Mouse (Mus musculus) liver, embryonic 16.5 days (tissue): Measurements from ENCODE around the gene Dcst2. TPM values are rescaled to one million over a fixed set of nuclear protein-coding genes. Genes with fewer than 3 reads are reported as not detected.

Source experiments
- ATAC-seq: fragments of 200-750 bp; cut with Nextera tagmentation; 2 replicates; pipeline ENCODE4 v1.8.0; 2017; ENCODE audit warnings: low read depth, mild to moderate bottlenecking, moderate number of reproducible peaks, moderate library complexity
- H3K27ac ChIP-seq: fragments of 300-500 bp; sonication (generic); 2 replicates; pipeline ENCODE4 v1.5.1; 2014; ENCODE audit warnings: mild to moderate bottlenecking, low read length
- H3K27me3 ChIP-seq: fragments of 300-500 bp; sonication (generic); 2 replicates; pipeline ENCODE4 v1.6.1; 2014; ENCODE audit warnings: low read depth, low read length, mixed read lengths; ENCODE audit not compliant: control insufficient read depth, insufficient read depth
- H3K36me3 ChIP-seq: fragments of 300-500 bp; sonication (generic); 2 replicates; pipeline ENCODE4 v1.6.1; 2014; ENCODE audit warnings: mild to moderate bottlenecking; ENCODE audit not compliant: control insufficient read depth, insufficient read depth
- H3K4me1 ChIP-seq: fragments of 300-500 bp; sonication (generic); 2 replicates; pipeline ENCODE4 v1.6.1; 2014; ENCODE audit warnings: low read depth, low read length, mixed read lengths; ENCODE audit not compliant: control insufficient read depth
- H3K4me2 ChIP-seq: fragments of 300-500 bp; sonication (generic); 2 replicates; pipeline ENCODE4 v1.6.1; 2014; ENCODE audit warnings: low read depth, low read length, mixed read lengths
- H3K4me3 ChIP-seq: fragments of 300-500 bp; sonication (generic); 2 replicates; pipeline ENCODE4 v1.5.1; 2014; ENCODE audit warnings: low read depth, mild to moderate bottlenecking, low read length
- H3K9ac ChIP-seq: fragments of 300-500 bp; sonication (generic); 2 replicates; pipeline ENCODE4 v1.6.1; 2014; ENCODE audit warnings: low read depth, low read length
- H3K9me3 ChIP-seq: fragments of 300-500 bp; sonication (generic); replicated peaks from 2 replicates; pipeline ENCODE4 v1.6.1; 2016; ENCODE audit warnings: low read length; ENCODE audit not compliant: control insufficient read depth
- WGBS: fragments of 180-500 bp; shearing (Covaris S2); extraction: QIAGEN DNeasy Blood & Tissue Kit; methylation state at CpG from one replicate; pipeline ENCODE4 v1.1.7; 2014; ENCODE audit not compliant: insufficient replicate concordance; 5-methylcytosine and 5-hydroxymethylcytosine counted together
- polyA plus RNA-seq: library from polyadenylated mRNA; unstranded; fragments of >200 nt; fragmentation: Nextera tagmentation; extraction: Ambion mirVana; gene quantifications from 2 replicates; pipeline ENCODE4 v1.2.1, GENCODE M21; 2015

Gene Dcst2
- polyA plus RNA-seq, 1 experiment from 2014 or later = 0.05 TPM

GRCm38 (mm10) chr3:89328623-89329022, 33.2 kb upstream of the Dcst2 start:
- Histone ChIP-seq H3K4me1 (no peaks in the 10 kb centered on the region; the same call in 1 of the 2 replicates), H3K36me3 (no peaks in the 10 kb centered on the region), H3K9me3 (no peaks in the 10 kb centered on the region), H3K4me2 (no peak overlapping the region), H3K9ac (no peak overlapping the region), H3K4me3 (no peak overlapping the region), H3K27me3 (peaks cover 47% of the 10 kb centered on the region), H3K27ac (no peak overlapping the region)
- 22% methylated on average over 4 of the region's 4 CpGs for WGBS
- ATAC-seq = no peak

- peaks cover 36% of the 10 kb centered on the region for H3K27me3 ChIP-seq
- H3K4me2 ChIP-seq = no peak overlapping the region
- H3K4me1 ChIP-seq = no peaks in the 10 kb centered on the region; the same call in 1 of the 2 replicates
- no peaks in the 10 kb centered on the region for H3K36me3 ChIP-seq
- no peak overlapping the region for H3K27ac ChIP-seq
- 40% methylated on average over 3 of the region's 3 CpGs for WGBS
- H3K9ac ChIP-seq = no peak overlapping the region
- no peak for ATAC-seq
- no peak overlapping the region for H3K4me3 ChIP-seq
- H3K9me3 ChIP-seq = no peaks in the 10 kb centered on the region
These were observed 31.4 kb upstream of the Dcst2 start for GRCm38 (mm10) chr3:89330346-89330745.

GRCm38 (mm10) chr3:89330948-89331347, 30.8 kb upstream of the Dcst2 start:
- Histone ChIP-seq H3K9ac (no peak overlapping the region), H3K4me2 (no peak overlapping the region), H3K4me1 (no peaks in the 10 kb centered on the region; the same call in 1 of the 2 replicates), H3K27ac (no peak overlapping the region), H3K4me3 (no peak overlapping the region), H3K27me3 (peaks cover 36% of the 10 kb centered on the region), H3K36me3 (no peaks in the 10 kb centered on the region), H3K9me3 (no peaks in the 10 kb centered on the region)
- WGBS = 25% methylated on average over 10 of the region's 10 CpGs
- no peak for ATAC-seq

GRCm38 (mm10) chr3:89331561-89331960, 30.2 kb upstream of the Dcst2 start:
- Histone ChIP-seq H3K4me2 (no peak overlapping the region), H3K27me3 (peaks cover 39% of the 10 kb centered on the region), H3K9me3 (no peaks in the 10 kb centered on the region), H3K4me1 (no peaks in the 10 kb centered on the region; the same call in 1 of the 2 replicates), H3K36me3 (no peaks in the 10 kb centered on the region), H3K27ac (no peak overlapping the region), H3K9ac (no peak overlapping the region), H3K4me3 (no peak overlapping the region)
- ATAC-seq = no peak
- WGBS = 51% methylated on average over 13 of the region's 13 CpGs

- Histone ChIP-seq H3K4me1 (no peaks in the 10 kb centered on the region; the same call in 1 of the 2 replicates), H3K9ac (no peak overlapping the region), H3K36me3 (no peaks in the 10 kb centered on the region), H3K4me2 (no peak overlapping the region), H3K9me3 (no peaks in the 10 kb centered on the region), H3K27me3 (peaks cover 37% of the 10 kb centered on the region), H3K4me3 (no peak overlapping the region), H3K27ac (no peak overlapping the region)
- ATAC-seq = no peak
- 55% methylated on average over 10 of the region's 10 CpGs for WGBS
These were observed 29.8 kb upstream of the Dcst2 start for GRCm38 (mm10) chr3:89332013-89332412.

GRCm38 (mm10) chr3:89332476-89332875, 29.3 kb upstream of the Dcst2 start:
- H3K4me3 ChIP-seq = no peak overlapping the region
- WGBS = 53% methylated on average over 12 of the region's 12 CpGs
- no peak overlapping the region for H3K27ac ChIP-seq
- peaks cover 3% of the 10 kb centered on the region; the same call in 1 of the 2 replicates for H3K4me1 ChIP-seq
- no peak for ATAC-seq
- H3K9ac ChIP-seq = no peak overlapping the region
- no peaks in the 10 kb centered on the region for H3K9me3 ChIP-seq
- H3K36me3 ChIP-seq = no peaks in the 10 kb centered on the region
- peaks cover 36% of the 10 kb centered on the region for H3K27me3 ChIP-seq
- H3K4me2 ChIP-seq = no peak overlapping the region

- H3K27ac ChIP-seq = no peak overlapping the region
- no peaks in the 10 kb centered on the region for H3K9me3 ChIP-seq
- H3K36me3 ChIP-seq = no peaks in the 10 kb centered on the region
- no peak for ATAC-seq
- peaks cover 35% of the 10 kb centered on the region for H3K27me3 ChIP-seq
- 78% methylated on average over 11 of the region's 11 CpGs for WGBS
- H3K4me2 ChIP-seq = no peak overlapping the region
- H3K4me3 ChIP-seq = no peak overlapping the region
- H3K4me1 ChIP-seq = peaks cover 5% of the 10 kb centered on the region; the same call in 1 of the 2 replicates
- no peak overlapping the region for H3K9ac ChIP-seq
These were observed 28.7 kb upstream of the Dcst2 start for GRCm38 (mm10) chr3:89333053-89333452.

GRCm38 (mm10) chr3:89336529-89336928, 25.2 kb upstream of the Dcst2 start:
- Histone ChIP-seq H3K4me2 (no peak overlapping the region), H3K9ac (no peak overlapping the region), H3K27ac (no peak overlapping the region), H3K27me3 (peaks cover 17% of the 10 kb centered on the region), H3K4me1 (peaks cover 8% of the 10 kb centered on the region; the same call in 1 of the 2 replicates), H3K4me3 (no peak overlapping the region), H3K36me3 (no peaks in the 10 kb centered on the region), H3K9me3 (no peaks in the 10 kb centered on the region)
- no peak for ATAC-seq
- WGBS = 25% methylated on average over 6 of the region's 6 CpGs

GRCm38 (mm10) chr3:89337062-89337720, 24.6 kb upstream of the Dcst2 start:
- H3K36me3 ChIP-seq = no peaks in the 10 kb centered on the region
- peak overlapping the region; percentile 79 for H3K4me2 ChIP-seq
- no peaks in the 10 kb centered on the region for H3K9me3 ChIP-seq
- H3K27ac ChIP-seq = no peak overlapping the region
- 3% methylated on average over 20 of the region's 21 CpGs for WGBS
- 0 out of 2 replicates have a peak, but pooled peaks have one; percentile 2 for ATAC-seq
- peaks cover 12% of the 10 kb centered on the region for H3K27me3 ChIP-seq
- H3K9ac ChIP-seq = peak overlapping the region; percentile 60
- H3K4me3 ChIP-seq = peak overlapping the region; percentile 60
- peaks cover 8% of the 10 kb centered on the region; the same call in 1 of the 2 replicates for H3K4me1 ChIP-seq
